Mouse (Mus musculus) MEL (cell line): ENCODE data around the gene Nploc4.

Source experiments
- CTCF ChIP-seq, 3 experiments: IDR thresholded peaks in 2 of 3; conservative IDR thresholded peaks in 1 of 3; 2 replicates each; pipeline ENCODE4 v1.5.1; 2011 to 2012; ENCODE audit warnings: low read length in 3 of 3, low read depth in 2 of 3, mild to moderate bottlenecking in 2 of 3, improper control_type of control experiment in 1 of 3, inconsistent platforms in 1 of 3, mixed read lengths in 1 of 3, moderate library complexity in 1 of 3; ENCODE audit not compliant: control insufficient read depth in 1 of 3, insufficient read depth in 1 of 3, poor library complexity in 1 of 3, severe bottlenecking in 1 of 3
- HCFC1 ChIP-seq: IDR thresholded peaks from 2 replicates; pipeline ENCODE4 v1.6.1; 2012; ENCODE audit warnings: low read depth, mild to moderate bottlenecking, inconsistent platforms, low read length, improper control_type of control experiment, moderate library complexity
- MAFK ChIP-seq: IDR thresholded peaks from 2 replicates; pipeline ENCODE4 v1.6.1; 2011; ENCODE audit warnings: low read depth, mild to moderate bottlenecking, low read length, improper control_type of control experiment, borderline replicate concordance
- RCOR1 ChIP-seq: IDR thresholded peaks from 2 replicates; pipeline ENCODE4 v1.6.1; 2012; ENCODE audit warnings: low read depth, mild to moderate bottlenecking, inconsistent platforms, low read length, improper control_type of control experiment
- SIN3A ChIP-seq: IDR thresholded peaks from 2 replicates; pipeline ENCODE4 v1.6.1; 2012; ENCODE audit warnings: low read length, improper control_type of control experiment, inconsistent platforms
- TAL1 ChIP-seq: IDR thresholded peaks from 2 replicates; pipeline ENCODE4 v1.6.1; 2012; ENCODE audit warnings: mild to moderate bottlenecking, inconsistent platforms, low read length, moderate library complexity, mixed read lengths
- TCF12 ChIP-seq: IDR thresholded peaks from 2 replicates; pipeline ENCODE4 v1.6.1; 2014; ENCODE audit warnings: low read depth, mild to moderate bottlenecking, inconsistent platforms, low read length, improper control_type of control experiment, moderate library complexity
- ZMIZ1 ChIP-seq: IDR thresholded peaks from 2 replicates; pipeline ENCODE4 v1.6.1; 2012; ENCODE audit warnings: low read depth, mild to moderate bottlenecking, inconsistent platforms, low read length, improper control_type of control experiment, moderate library complexity

DNA sequence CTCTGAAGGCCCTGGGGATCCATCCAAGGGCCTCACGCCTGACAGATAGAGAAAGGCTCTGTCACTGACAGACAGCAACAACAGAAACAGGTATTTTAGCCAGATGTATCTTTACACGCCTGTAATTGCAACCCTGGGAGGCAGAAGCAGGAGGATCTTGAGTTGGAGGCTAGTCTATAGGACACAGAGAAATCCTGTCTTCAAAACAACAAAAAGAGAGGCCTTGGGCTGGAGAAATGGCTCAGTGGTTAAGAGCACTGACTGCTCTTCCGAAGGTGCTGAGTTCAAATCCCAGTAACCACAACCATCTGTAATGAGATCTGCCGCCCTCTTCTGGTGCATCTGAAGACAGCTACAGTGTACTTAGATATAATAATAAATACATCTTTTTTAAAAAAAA is 80.6 kb downstream of the Nploc4 start:
- TF ChIP-seq RCOR1 (no peak), HCFC1 (no peak), CTCF (IDR thresholded peaks at IDR 0.05 in 2 of 3, conservative IDR thresholded peaks at IDR 0.05 in 1 of 3; ENCODE audit: control insufficient read depth in 1 of 3, insufficient read depth in 1 of 3, low read depth in 2 of 3, low read length in 3 of 3, poor library complexity in 1 of 3, severe bottlenecking in 1 of 3) (peak in 2 of 3 experiments; percentile 13 to 25; a peak in 1 of 6 replicates), ZMIZ1 (no peak), TCF12 (no peak), SIN3A (no peak; the same call in 1 of the 2 replicates), TAL1 (no peak), MAFK (no peak)
